Mouse (Mus musculus): ENCODE data around the gene Trak2.

- TF ChIP-seq NELFE (IDR thresholded peaks at IDR 0.05; ENCODE audit: low read depth, low read length) = no peak
- no peak for TF ChIP-seq JUND (IDR thresholded peaks at IDR 0.05; ENCODE audit: low read depth, low read length)
Measured at GRCm38 (mm10) chr1:58993144-58993543, 19.9 kb upstream of the Trak2 start.

All from MEL (cell line).